Mouse (Mus musculus) myocyte (in vitro differentiated cells): Measurements from ENCODE around the gene Phkg1. TPM values are rescaled to one million over a fixed set of nuclear protein-coding genes. Genes with fewer than 3 reads are reported as not detected.
A peak's percentile ranks its signal among the peaks of the same experiment; 100 is the strongest.

Experiments
- H3K27me3 ChIP-seq: one replicate; pipeline ENCODE4 v1.6.1; 2011; ENCODE audit not compliant: control insufficient read depth, insufficient read depth, insufficient read length
- H3K36me3 ChIP-seq: one replicate; pipeline ENCODE4 v1.6.1; 2011; ENCODE audit not compliant: control insufficient read depth, insufficient read depth
- H3K4me2 ChIP-seq: one replicate; pipeline ENCODE4 v1.6.1; 2011; ENCODE audit warnings: low read depth, control low read depth
- H3K4me3 ChIP-seq: one replicate; pipeline ENCODE4 v1.5.1; 2011; ENCODE audit warnings: mild to moderate bottlenecking, control low read depth, moderate library complexity
- H3K79me2 ChIP-seq: one replicate; pipeline ENCODE4 v1.6.1; 2011; ENCODE audit not compliant: control insufficient read depth, insufficient read depth
- H3ac ChIP-seq: one replicate; pipeline ENCODE4 v1.6.1; 2011; ENCODE audit not compliant: control insufficient read depth, insufficient read length
- CEBPB ChIP-seq: IDR thresholded peaks from 2 replicates; pipeline ENCODE4 v1.6.1; 2011; ENCODE audit warnings: mild to moderate bottlenecking, moderate library complexity; ENCODE audit not compliant: poor library complexity, insufficient read depth, severe bottlenecking
- E2F4 ChIP-seq: IDR thresholded peaks from one replicate; pipeline ENCODE4 v1.6.1; 2011; ENCODE audit warnings: mild to moderate bottlenecking, control low read depth, moderate library complexity; ENCODE audit not compliant: insufficient read depth
- MAX ChIP-seq: IDR thresholded peaks from one replicate; pipeline ENCODE4 v1.6.1; 2011; ENCODE audit warnings: low read depth, mild to moderate bottlenecking, control low read depth
- MYOD1 ChIP-seq, 3 experiments: IDR thresholded peaks; one replicate each; pipeline ENCODE4 v1.6.1; 2011; ENCODE audit warnings: control low read depth in 2 of 3, low read depth in 2 of 3, mild to moderate bottlenecking in 2 of 3, moderate library complexity in 1 of 3; ENCODE audit not compliant: insufficient read length in 2 of 3, control insufficient read depth in 1 of 3
- MYOG ChIP-seq, 3 experiments: IDR thresholded peaks; one replicate each; pipeline ENCODE4 v1.6.1; 2011; ENCODE audit warnings: control low read depth in 2 of 3, low read depth in 2 of 3, mild to moderate bottlenecking in 2 of 3; ENCODE audit not compliant: insufficient read length in 2 of 3, control insufficient read depth in 1 of 3, insufficient read depth in 1 of 3
- POLR2A ChIP-seq: IDR thresholded peaks from one replicate; pipeline ENCODE4 v1.6.1; 2011; ENCODE audit warnings: low read depth, mild to moderate bottlenecking, control low read depth, moderate library complexity; ENCODE audit not compliant: insufficient read length
- POLR2AphosphoS2 ChIP-seq: IDR thresholded peaks from one replicate; pipeline ENCODE4 v1.6.1; 2011; ENCODE audit warnings: low read depth, control low read depth; ENCODE audit not compliant: insufficient read length
- REST ChIP-seq: IDR thresholded peaks from one replicate; pipeline ENCODE4 v1.6.1; 2011; ENCODE audit warnings: mild to moderate bottlenecking, control low read depth, moderate library complexity; ENCODE audit not compliant: insufficient read depth, insufficient read length
- SRF ChIP-seq: IDR thresholded peaks from one replicate; pipeline ENCODE4 v1.6.1; 2011; ENCODE audit warnings: low read depth; ENCODE audit not compliant: control insufficient read depth, insufficient read length
- TCF12 ChIP-seq: IDR thresholded peaks from one replicate; pipeline ENCODE4 v1.6.1; 2011; ENCODE audit warnings: mild to moderate bottlenecking, control low read depth; ENCODE audit not compliant: poor library complexity, insufficient read depth, severe bottlenecking
- TCF3 ChIP-seq: IDR thresholded peaks from one replicate; pipeline ENCODE4 v1.6.1; 2011; ENCODE audit warnings: low read depth, control low read depth; ENCODE audit not compliant: insufficient read length
- USF1 ChIP-seq: IDR thresholded peaks from one replicate; pipeline ENCODE4 v1.6.1; 2011; ENCODE audit warnings: low read depth, mild to moderate bottlenecking, control low read depth, moderate library complexity
- polyA plus RNA-seq: library from polyadenylated mRNA; unstranded; fragments of >200 nt; fragmentation: generic; extraction: Trizol; gene quantifications from one replicate; pipeline ENCODE4 v1.2.1, GENCODE M21; 2012; ENCODE audit warnings: missing spikeins

Gene Phkg1
- polyA plus RNA-seq, 1 experiment: 0.32 TPM

DNA sequence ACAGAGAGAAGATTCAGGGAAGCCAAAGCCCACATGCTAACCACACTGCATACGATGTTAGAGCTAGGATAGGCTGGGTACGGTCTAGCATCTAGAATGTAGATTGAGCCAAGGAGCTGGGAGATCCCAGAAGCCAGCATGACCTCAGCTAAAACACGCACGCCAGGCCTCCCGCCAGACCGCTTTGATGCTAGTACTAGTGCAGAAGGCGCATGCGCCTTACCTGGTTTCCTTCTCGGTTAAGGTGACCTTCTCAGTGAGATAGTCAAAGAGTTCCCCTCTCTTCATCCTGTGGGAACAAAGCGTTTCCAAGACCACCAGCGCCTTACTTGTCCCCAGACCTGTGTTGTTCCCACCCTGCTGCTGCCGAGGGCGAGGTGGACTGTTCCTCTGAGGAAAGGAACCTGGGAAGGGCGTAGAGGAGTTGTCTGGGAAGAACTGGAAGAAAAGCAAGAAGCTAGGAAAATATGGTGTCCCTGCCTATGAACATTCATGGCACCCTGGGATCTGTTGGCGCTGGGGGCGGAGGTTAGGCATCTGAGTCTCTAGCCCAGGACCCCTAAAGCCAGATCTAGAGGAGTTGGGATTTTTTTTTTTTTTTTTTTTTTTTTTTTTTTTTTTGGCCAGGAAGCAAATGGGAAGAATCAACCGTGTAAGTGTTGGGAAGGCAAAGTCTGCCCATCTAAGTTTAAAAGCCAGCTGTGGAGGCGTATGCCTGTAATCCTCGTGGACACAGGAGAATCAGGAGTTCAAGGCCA is 28.9 kb downstream of the Phkg1 start:
- Histone ChIP-seq H3K36me3 (no peaks in the 10 kb centered on the region), H3K79me2 (no peaks in the 10 kb centered on the region), H3K27me3 (no peaks in the 10 kb centered on the region), H3ac (no peak overlapping the region), H3K4me2 (no peak overlapping the region), H3K4me3 (no peak overlapping the region)
- TF ChIP-seq E2F4 (no peak), MAX (no peak), POLR2AphosphoS2 (no peak), CEBPB (no peak), MYOG (IDR thresholded peaks at IDR 0.05; ENCODE audit: control insufficient read depth in 1 of 3, insufficient read depth in 1 of 3, insufficient read length in 2 of 3, low read depth in 2 of 3) (no peak), TCF3 (no peak), TCF12 (no peak), USF1 (no peak), SRF (no peak), POLR2A (no peak), REST (no peak), MYOD1 (IDR thresholded peaks at IDR 0.05; ENCODE audit: control insufficient read depth in 1 of 3, insufficient read length in 2 of 3, low read depth in 2 of 3) (no peak)

- Histone ChIP-seq H3K79me2 (no peaks in the 10 kb centered on the region), H3K4me2 (no peak overlapping the region), H3K36me3 (no peaks in the 10 kb centered on the region), H3K4me3 (no peak overlapping the region), H3ac (no peak overlapping the region), H3K27me3 (no peaks in the 10 kb centered on the region)
- no peak for TF ChIP-seq MAX
- no peak for TF ChIP-seq POLR2A
- TF ChIP-seq SRF: no peak
- TF ChIP-seq E2F4: no peak
- no peak for TF ChIP-seq USF1
- no peak for TF ChIP-seq CEBPB
- no peak for TF ChIP-seq MYOD1 (IDR thresholded peaks at IDR 0.05; ENCODE audit: control insufficient read depth in 1 of 3, insufficient read length in 2 of 3, low read depth in 2 of 3)
- TF ChIP-seq POLR2AphosphoS2: no peak
These were observed 32.5 kb downstream of the Phkg1 start for GRCm38 (mm10) chr5:129865841-129866240.

GRCm38 (mm10) chr5:129864467-129864866 is 33.9 kb downstream of the Phkg1 start:
- no peak overlapping the region for H3K4me2 ChIP-seq
- H3K27me3 ChIP-seq: no peaks in the 10 kb centered on the region
- peak; percentile 10 for TF ChIP-seq POLR2AphosphoS2
- no peak for TF ChIP-seq POLR2A
- H3K4me3 ChIP-seq: no peak overlapping the region
- H3K36me3 ChIP-seq: no peaks in the 10 kb centered on the region
- no peak overlapping the region for H3ac ChIP-seq
- no peaks in the 10 kb centered on the region for H3K79me2 ChIP-seq

GRCm38 (mm10) chr5:129862325-129862724 is 36.0 kb downstream of the Phkg1 start:
- peaks cover 6% of the 10 kb centered on the region for H3K36me3 ChIP-seq

DNA sequence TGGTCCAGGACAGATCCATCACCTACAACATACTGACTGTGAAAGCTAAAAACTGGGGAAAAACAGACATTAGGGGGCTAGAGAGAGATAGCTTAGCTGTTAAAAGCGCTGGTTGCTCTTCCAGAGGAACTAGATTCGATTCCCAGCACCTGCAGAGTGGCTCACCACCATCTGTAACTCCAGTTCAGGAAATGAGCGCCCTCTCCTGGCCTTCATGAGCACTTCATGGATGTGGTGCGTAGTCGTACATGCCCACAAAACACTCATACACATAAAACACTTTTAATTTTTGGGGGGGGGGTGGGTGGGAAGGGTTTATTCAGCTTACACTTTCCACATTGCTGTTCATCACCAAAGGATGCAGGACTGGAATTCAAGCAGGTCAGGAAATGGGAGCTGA is 41.9 kb downstream of the Phkg1 start:
- no peak overlapping the region for H3K4me2 ChIP-seq
- TF ChIP-seq USF1 (no peak), E2F4 (no peak), MYOG (IDR thresholded peaks at IDR 0.05; ENCODE audit: control insufficient read depth in 1 of 3, insufficient read depth in 1 of 3, insufficient read length in 2 of 3, low read depth in 2 of 3) (no peak), REST (no peak), TCF3 (no peak), TCF12 (no peak), POLR2A (no peak), MAX (no peak), SRF (no peak), CEBPB (no peak), POLR2AphosphoS2 (no peak), MYOD1 (IDR thresholded peaks at IDR 0.05; ENCODE audit: control insufficient read depth in 1 of 3, insufficient read length in 2 of 3, low read depth in 2 of 3) (no peak)
- no peaks in the 10 kb centered on the region for H3K27me3 ChIP-seq
- no peaks in the 10 kb centered on the region for H3K79me2 ChIP-seq
- no peak overlapping the region for H3ac ChIP-seq
- H3K36me3 ChIP-seq: peaks cover 10% of the 10 kb centered on the region
- H3K4me3 ChIP-seq: no peak overlapping the region

More at GRCm38 (mm10) chr5:129862325-129862724, 36.0 kb downstream of the Phkg1 start:
- Histone ChIP-seq H3K4me3 (no peak overlapping the region), H3K27me3 (no peaks in the 10 kb centered on the region), H3K4me2 (no peak overlapping the region), H3K79me2 (no peaks in the 10 kb centered on the region), H3ac (no peak overlapping the region)
- TF ChIP-seq POLR2A: no peak
- no peak for TF ChIP-seq E2F4
- TF ChIP-seq TCF12: no peak
- no peak for TF ChIP-seq REST
- TF ChIP-seq MAX: no peak
- no peak for TF ChIP-seq CEBPB
- TF ChIP-seq MYOG (IDR thresholded peaks at IDR 0.05; ENCODE audit: control insufficient read depth in 1 of 3, insufficient read depth in 1 of 3, insufficient read length in 2 of 3, low read depth in 2 of 3): no peak
- TF ChIP-seq TCF3: no peak
- no peak for TF ChIP-seq SRF
- no peak for TF ChIP-seq POLR2AphosphoS2
- TF ChIP-seq USF1: no peak
- no peak for TF ChIP-seq MYOD1 (IDR thresholded peaks at IDR 0.05; ENCODE audit: control insufficient read depth in 1 of 3, insufficient read length in 2 of 3, low read depth in 2 of 3)
